Mouse (Mus musculus) liver, embryonic 12.5 days (tissue): ENCODE measurements around the gene Adamts17. TPM values are rescaled to one million over a fixed set of nuclear protein-coding genes. Genes with fewer than 3 reads are reported as not detected.

Experiments used
- ATAC-seq: fragments of 200-750 bp; cut with Nextera tagmentation; 2 replicates; pipeline ENCODE4 v1.8.0; 2017; ENCODE audit warnings: moderate number of reproducible peaks, mild to moderate bottlenecking, moderate library complexity
- H3K27ac ChIP-seq: fragments of 300-500 bp; sonication (generic); 2 replicates; pipeline ENCODE4 v1.5.1; 2016; ENCODE audit warnings: mild to moderate bottlenecking
- H3K27me3 ChIP-seq: fragments of 300-500 bp; sonication (generic); replicated peaks from 2 replicates; pipeline ENCODE4 v1.6.1; 2016; ENCODE audit warnings: mild to moderate bottlenecking, moderate library complexity
- H3K36me3 ChIP-seq: fragments of 300-500 bp; sonication (generic); 2 replicates; pipeline ENCODE4 v1.6.1; 2016; ENCODE audit warnings: mild to moderate bottlenecking, moderate library complexity
- H3K4me1 ChIP-seq: fragments of 300-500 bp; sonication (generic); 2 replicates; pipeline ENCODE4 v1.6.1; 2016
- H3K4me2 ChIP-seq: fragments of 300-500 bp; sonication (generic); 2 replicates; pipeline ENCODE4 v1.6.1; 2016; ENCODE audit warnings: mild to moderate bottlenecking, moderate library complexity
- H3K4me3 ChIP-seq: fragments of 300-500 bp; sonication (generic); 2 replicates; pipeline ENCODE4 v1.5.1; 2016; ENCODE audit warnings: mild to moderate bottlenecking, moderate library complexity
- H3K9ac ChIP-seq: fragments of 300-500 bp; sonication (generic); 2 replicates; pipeline ENCODE4 v1.6.1; 2016; ENCODE audit warnings: mild to moderate bottlenecking, moderate library complexity
- H3K9me3 ChIP-seq: fragments of 300-500 bp; sonication (generic); replicated peaks from 2 replicates; pipeline ENCODE4 v1.6.1; 2016; ENCODE audit warnings: mild to moderate bottlenecking, moderate library complexity
- WGBS: fragments of 180-500 bp; shearing (Covaris S2); methylation state at CpG from one replicate; pipeline ENCODE4 v1.1.7; 2016; ENCODE audit not compliant: insufficient replicate concordance; 5-methylcytosine and 5-hydroxymethylcytosine counted together
- polyA plus RNA-seq: library from polyadenylated mRNA; unstranded; fragments of >200 nt; fragmentation: Nextera tagmentation; extraction: Ambion mirVana; gene quantifications from 2 replicates; pipeline ENCODE4 v1.2.1, GENCODE M21; 2016

Adamts17 gene
- polyA plus RNA-seq, 1 experiment from 2014 or later: 1.0 TPM

DNA sequence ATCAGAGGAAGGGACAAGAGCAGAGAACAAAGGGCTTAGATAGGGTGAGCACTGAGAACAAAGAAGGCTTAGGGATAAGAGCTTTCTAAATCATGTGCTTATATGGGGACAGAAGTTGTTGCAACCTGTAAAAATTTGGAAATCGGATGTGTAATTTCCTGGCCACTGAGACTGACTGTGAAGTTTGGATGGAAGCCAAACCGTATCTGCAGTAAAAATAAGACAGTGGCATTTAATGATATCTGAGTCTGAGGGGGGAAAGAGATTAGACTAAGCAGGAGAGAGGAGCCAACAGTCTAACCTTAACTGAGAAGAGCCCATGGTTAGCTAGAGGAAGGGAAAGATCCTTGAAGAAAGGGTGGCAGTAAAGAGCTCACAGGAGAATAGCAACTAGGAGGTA, 295.6 kb downstream of the Adamts17 start:
- ATAC-seq: no peak
- no peak overlapping the region for H3K27ac ChIP-seq

GRCm38 (mm10) chr7:67142347-67143015, 302.9 kb downstream of the Adamts17 start:
- no peaks in the 10 kb centered on the region for H3K27me3 ChIP-seq
- H3K36me3 ChIP-seq: no peaks in the 10 kb centered on the region
- ATAC-seq: no peak
- H3K27ac ChIP-seq: no peak overlapping the region
- H3K4me1 ChIP-seq: no peaks in the 10 kb centered on the region
- H3K9ac ChIP-seq: no peak overlapping the region
- H3K4me3 ChIP-seq: no peak overlapping the region
- H3K9me3 ChIP-seq: no peaks in the 10 kb centered on the region
- no peak overlapping the region for H3K4me2 ChIP-seq
- WGBS: 25% methylated on average over 11 of the region's 11 CpGs

More for the DNA sequence above, 295.6 kb downstream of the Adamts17 start:
- H3K4me2 ChIP-seq: no peak overlapping the region
- no peak overlapping the region for H3K9ac ChIP-seq
- no peaks in the 10 kb centered on the region for H3K4me1 ChIP-seq
- H3K4me3 ChIP-seq: no peak overlapping the region
- no peaks in the 10 kb centered on the region for H3K9me3 ChIP-seq
- WGBS: 43% methylated on average over 2 of the region's 2 CpGs
- H3K27me3 ChIP-seq: no peaks in the 10 kb centered on the region
- H3K36me3 ChIP-seq: no peaks in the 10 kb centered on the region

DNA sequence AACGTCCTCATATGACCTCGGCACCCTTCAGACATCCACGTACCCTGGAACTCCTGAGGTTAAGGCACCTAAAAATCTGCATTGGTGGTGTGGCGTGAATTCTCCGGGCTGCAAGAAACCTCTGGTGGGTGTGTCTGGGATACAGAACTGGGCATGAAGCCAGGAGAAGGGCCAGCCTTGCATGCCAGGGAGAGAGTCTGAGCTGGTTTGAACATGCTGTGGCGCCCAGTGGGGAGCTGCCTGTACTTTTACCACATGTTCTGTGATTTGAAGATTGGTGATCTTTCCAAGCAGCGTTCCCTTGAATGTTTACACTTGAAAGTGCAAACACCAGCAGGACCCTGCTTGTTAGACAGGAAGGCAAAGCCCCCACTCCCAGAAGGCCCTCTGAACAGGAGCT, 306.2 kb downstream of the Adamts17 start:
- Histone ChIP-seq H3K9me3 (no peaks in the 10 kb centered on the region), H3K27me3 (no peaks in the 10 kb centered on the region), H3K9ac (no peak overlapping the region), H3K27ac (no peak overlapping the region), H3K4me1 (no peaks in the 10 kb centered on the region), H3K4me3 (no peak overlapping the region), H3K4me2 (no peak overlapping the region), H3K36me3 (no peaks in the 10 kb centered on the region)
- ATAC-seq: no peak
- WGBS: 61% methylated on average over 7 of the region's 7 CpGs

GRCm38 (mm10) chr7:67146151-67146550, 306.6 kb downstream of the Adamts17 start:
- Histone ChIP-seq H3K4me2 (no peak overlapping the region), H3K27me3 (no peaks in the 10 kb centered on the region), H3K27ac (no peak overlapping the region), H3K4me3 (no peak overlapping the region), H3K4me1 (no peaks in the 10 kb centered on the region), H3K9ac (no peak overlapping the region), H3K9me3 (no peaks in the 10 kb centered on the region), H3K36me3 (no peaks in the 10 kb centered on the region)
- 76% methylated on average over 6 of the region's 6 CpGs for WGBS
- no peak for ATAC-seq

DNA sequence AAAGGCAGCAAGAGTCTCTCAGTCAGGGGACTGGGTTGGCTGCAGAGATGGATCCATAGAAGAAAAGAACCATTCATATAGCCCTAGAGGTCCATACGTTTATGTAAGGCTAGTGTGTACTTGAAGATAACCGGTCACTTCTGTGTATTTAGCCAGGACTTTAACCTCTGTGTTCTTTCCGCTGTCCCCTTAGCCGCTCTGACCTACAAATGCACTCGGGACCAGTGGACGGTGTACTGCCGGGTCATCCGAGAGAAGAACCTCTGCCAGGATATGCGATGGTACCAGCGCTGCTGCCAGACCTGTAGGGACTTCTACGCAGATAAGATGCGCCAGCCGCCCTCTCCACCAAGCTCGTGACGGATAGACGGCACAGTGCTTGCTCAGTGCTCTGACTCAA, 310.2 kb downstream of the Adamts17 start:
- H3K4me1 ChIP-seq: no peaks in the 10 kb centered on the region
- H3K4me3 ChIP-seq: no peak overlapping the region
- WGBS: 82% methylated on average over 16 of the region's 16 CpGs
- H3K27me3 ChIP-seq: no peaks in the 10 kb centered on the region
- no peaks in the 10 kb centered on the region for H3K9me3 ChIP-seq
- ATAC-seq: no peak
- no peak overlapping the region for H3K4me2 ChIP-seq
- H3K36me3 ChIP-seq: no peaks in the 10 kb centered on the region
- no peak overlapping the region for H3K27ac ChIP-seq
- H3K9ac ChIP-seq: no peak overlapping the region

GRCm38 (mm10) chr7:67152626-67153025, 313.1 kb downstream of the Adamts17 start:
- WGBS: 45% methylated on average over 3 of the region's 3 CpGs
- Histone ChIP-seq H3K9ac (no peak overlapping the region), H3K4me1 (no peaks in the 10 kb centered on the region), H3K4me3 (no peak overlapping the region), H3K36me3 (no peaks in the 10 kb centered on the region), H3K9me3 (no peaks in the 10 kb centered on the region), H3K27ac (no peak overlapping the region), H3K27me3 (no peaks in the 10 kb centered on the region), H3K4me2 (no peak overlapping the region)
- no peak for ATAC-seq

DNA sequence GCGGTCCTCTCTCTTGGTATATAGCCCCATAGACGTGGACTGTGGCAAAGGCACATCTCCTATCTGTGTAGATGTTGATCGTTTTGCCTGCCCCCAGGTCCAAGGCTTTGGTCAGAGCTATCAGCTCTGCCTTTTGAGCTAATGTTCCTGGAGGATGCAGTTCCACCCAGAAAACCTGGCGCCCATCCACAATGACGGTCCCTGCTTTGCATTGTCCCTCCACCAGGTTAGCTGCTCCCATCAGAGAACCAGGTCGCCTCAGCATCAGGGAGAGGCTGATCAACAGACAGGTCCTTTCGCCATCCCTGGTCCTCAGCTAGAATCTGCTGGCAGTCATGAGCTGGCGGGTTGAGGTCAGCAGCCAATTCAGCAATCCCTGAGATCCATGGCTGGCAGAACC, 322.6 kb downstream of the Adamts17 start:
- H3K4me1 ChIP-seq: no peaks in the 10 kb centered on the region
- H3K27ac ChIP-seq: no peak overlapping the region
- no peak for ATAC-seq
- 73% methylated on average over 8 of the region's 8 CpGs for WGBS
- H3K27me3 ChIP-seq: no peaks in the 10 kb centered on the region
- no peak overlapping the region for H3K4me3 ChIP-seq
- no peaks in the 10 kb centered on the region for H3K9me3 ChIP-seq
- H3K4me2 ChIP-seq: no peak overlapping the region
- H3K36me3 ChIP-seq: no peaks in the 10 kb centered on the region
- H3K9ac ChIP-seq: no peak overlapping the region

GRCm38 (mm10) chr7:67168288-67168687, 328.8 kb downstream of the Adamts17 start:
- Histone ChIP-seq H3K4me2 (no peak overlapping the region), H3K9ac (no peak overlapping the region), H3K27ac (no peak overlapping the region), H3K36me3 (no peaks in the 10 kb centered on the region), H3K9me3 (no peaks in the 10 kb centered on the region), H3K4me3 (no peak overlapping the region), H3K27me3 (no peaks in the 10 kb centered on the region), H3K4me1 (no peaks in the 10 kb centered on the region)
- 75% methylated on average over 9 of the region's 9 CpGs for WGBS
- ATAC-seq: no peak

GRCm38 (mm10) chr7:67168763-67169569, 329.4 kb downstream of the Adamts17 start:
- WGBS: 62% methylated on average over 9 of the region's 9 CpGs
- no peak for ATAC-seq
- Histone ChIP-seq H3K4me3 (no peak overlapping the region), H3K27ac (no peak overlapping the region), H3K9ac (no peak overlapping the region), H3K27me3 (no peaks in the 10 kb centered on the region), H3K9me3 (no peaks in the 10 kb centered on the region), H3K4me1 (no peaks in the 10 kb centered on the region), H3K4me2 (no peak overlapping the region), H3K36me3 (no peaks in the 10 kb centered on the region)

- no peaks in the 10 kb centered on the region for H3K4me1 ChIP-seq
- no peaks in the 10 kb centered on the region for H3K27me3 ChIP-seq
- H3K9me3 ChIP-seq: no peaks in the 10 kb centered on the region
- H3K9ac ChIP-seq: no peak overlapping the region
- ATAC-seq: no peak
- WGBS: 66% methylated on average over 2 of the region's 2 CpGs
- H3K36me3 ChIP-seq: no peaks in the 10 kb centered on the region
- no peak overlapping the region for H3K4me3 ChIP-seq
- H3K27ac ChIP-seq: no peak overlapping the region
- H3K4me2 ChIP-seq: no peak overlapping the region
Observed at GRCm38 (mm10) chr7:67173522-67174195, 334.1 kb downstream of the Adamts17 start.

DNA sequence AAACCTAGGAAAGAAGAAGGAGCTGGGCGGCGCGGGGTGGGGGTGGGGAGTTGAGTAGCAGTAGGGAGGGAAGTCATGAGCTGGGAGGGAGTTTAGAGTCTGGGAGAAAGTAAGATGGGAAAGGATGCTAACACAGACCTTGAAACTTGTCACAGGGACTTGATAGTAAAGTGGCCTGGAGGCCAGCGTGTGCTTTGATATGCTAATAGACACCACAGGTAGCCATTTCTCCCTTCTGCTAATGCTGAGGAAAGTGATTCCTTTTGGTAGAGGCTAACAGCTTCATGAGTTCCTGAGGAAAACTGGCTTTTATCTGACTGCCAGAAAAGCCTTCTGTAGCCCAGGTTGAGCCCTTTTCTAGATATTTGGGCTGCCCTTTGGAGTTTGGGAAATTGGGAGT, 344.3 kb downstream of the Adamts17 start:
- H3K4me1 ChIP-seq: no peaks in the 10 kb centered on the region
- H3K9ac ChIP-seq: no peak overlapping the region
- ATAC-seq: no peak
- WGBS: 28% methylated on average over 4 of the region's 4 CpGs
- H3K4me2 ChIP-seq: no peak overlapping the region
- no peaks in the 10 kb centered on the region for H3K36me3 ChIP-seq
- no peak overlapping the region for H3K4me3 ChIP-seq
- H3K27me3 ChIP-seq: no peaks in the 10 kb centered on the region
- no peak overlapping the region for H3K27ac ChIP-seq
- no peaks in the 10 kb centered on the region for H3K9me3 ChIP-seq

- H3K27me3 ChIP-seq: no peaks in the 10 kb centered on the region
- no peaks in the 10 kb centered on the region for H3K9me3 ChIP-seq
- ATAC-seq: no peak
- no peak overlapping the region for H3K4me2 ChIP-seq
- WGBS: 17% methylated on average over 10 of the region's 10 CpGs
- H3K4me1 ChIP-seq: no peaks in the 10 kb centered on the region
- no peaks in the 10 kb centered on the region for H3K36me3 ChIP-seq
- H3K9ac ChIP-seq: no peak overlapping the region
- H3K27ac ChIP-seq: no peak overlapping the region
- no peak overlapping the region for H3K4me3 ChIP-seq
Observed at GRCm38 (mm10) chr7:67199412-67199811, 359.9 kb downstream of the Adamts17 start.
